Mouse (Mus musculus) erythroblast, embryonic 14.5 days (primary cell): ENCODE data around the gene 1600014C23Rik. TPM values are rescaled to one million over a fixed set of nuclear protein-coding genes. Genes with fewer than 3 reads are reported as not detected.

Experiments
- H3K27me3 ChIP-seq: 2 replicates; pipeline ENCODE4 v1.6.1; 2012; ENCODE audit warnings: inconsistent platforms; ENCODE audit not compliant: control insufficient read depth
- H3K36me3 ChIP-seq: 2 replicates; pipeline ENCODE4 v1.6.1; 2012; ENCODE audit warnings: mild to moderate bottlenecking, inconsistent platforms; ENCODE audit not compliant: control insufficient read depth
- H3K4me1 ChIP-seq: 2 replicates; pipeline ENCODE4 v1.6.1; 2012; ENCODE audit warnings: inconsistent platforms; ENCODE audit not compliant: control insufficient read depth
- H3K4me3 ChIP-seq: replicated peaks from 2 replicates; pipeline ENCODE3; 2012; ENCODE audit warnings: moderate library complexity, mild to moderate bottlenecking, inconsistent platforms
- H3K9me3 ChIP-seq: 2 replicates; pipeline ENCODE4 v1.6.1; 2012; ENCODE audit warnings: low read length, inconsistent platforms, mixed read lengths; ENCODE audit not compliant: control insufficient read depth
- GATA1 ChIP-seq: IDR thresholded peaks from 2 replicates; pipeline ENCODE4 v1.6.1; 2012; ENCODE audit warnings: low read length, inconsistent platforms, mixed read lengths
- TAL1 ChIP-seq: IDR thresholded peaks from 3 replicates; pipeline ENCODE4 v1.6.1; 2012; ENCODE audit warnings: low read length, inconsistent platforms, mixed read lengths
- polyA plus RNA-seq: library from polyadenylated mRNA; stranded (reverse); fragments of >175 nt; gene quantifications from 2 replicates; pipeline ENCODE4 v1.2.3, GENCODE M21; 2012

1600014C23Rik gene
- polyA plus RNA-seq, 1 experiment, result not detected

DNA sequence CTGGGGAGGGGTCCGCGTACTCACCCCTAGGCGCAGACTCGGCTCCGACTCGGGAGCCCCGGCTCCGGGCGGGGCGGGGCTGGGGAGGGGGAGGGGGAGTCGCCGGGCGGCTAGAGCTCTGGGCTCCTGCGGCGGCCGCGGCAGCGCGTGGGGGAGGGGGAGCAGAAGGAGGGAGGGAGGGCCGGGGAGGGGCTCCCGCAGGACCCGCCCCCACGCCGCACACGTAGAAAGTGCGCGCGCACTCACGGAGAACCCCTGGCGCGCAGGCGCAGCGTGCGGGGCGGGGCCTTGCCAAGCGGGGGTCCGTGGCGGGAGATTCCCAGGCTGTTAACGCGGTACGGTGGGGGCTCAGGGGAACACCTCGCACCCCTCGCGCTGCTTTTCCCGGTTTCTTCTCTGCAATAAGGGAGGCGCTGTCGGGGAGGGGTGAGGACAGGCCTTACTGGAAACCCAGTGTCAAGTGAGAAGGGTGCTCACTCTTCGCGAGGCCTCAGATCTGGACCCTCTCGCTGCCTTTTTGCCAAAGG, 47.5 kb downstream of the 1600014C23Rik start, which contains the start of gene Mrpl14:
TSS of gene Mrpl14 (plus strand) at position 230 of the 527 bp plus-strand sequence.
- H3K4me1 ChIP-seq, result peaks cover 48% of the 10 kb centered on the region
- H3K27me3 ChIP-seq, result peaks cover 7% of the 10 kb centered on the region
- TF ChIP-seq TAL1, result no peak
- TF ChIP-seq GATA1, result peak; percentile 20; the same call in 1 of the 2 replicates

DNA sequence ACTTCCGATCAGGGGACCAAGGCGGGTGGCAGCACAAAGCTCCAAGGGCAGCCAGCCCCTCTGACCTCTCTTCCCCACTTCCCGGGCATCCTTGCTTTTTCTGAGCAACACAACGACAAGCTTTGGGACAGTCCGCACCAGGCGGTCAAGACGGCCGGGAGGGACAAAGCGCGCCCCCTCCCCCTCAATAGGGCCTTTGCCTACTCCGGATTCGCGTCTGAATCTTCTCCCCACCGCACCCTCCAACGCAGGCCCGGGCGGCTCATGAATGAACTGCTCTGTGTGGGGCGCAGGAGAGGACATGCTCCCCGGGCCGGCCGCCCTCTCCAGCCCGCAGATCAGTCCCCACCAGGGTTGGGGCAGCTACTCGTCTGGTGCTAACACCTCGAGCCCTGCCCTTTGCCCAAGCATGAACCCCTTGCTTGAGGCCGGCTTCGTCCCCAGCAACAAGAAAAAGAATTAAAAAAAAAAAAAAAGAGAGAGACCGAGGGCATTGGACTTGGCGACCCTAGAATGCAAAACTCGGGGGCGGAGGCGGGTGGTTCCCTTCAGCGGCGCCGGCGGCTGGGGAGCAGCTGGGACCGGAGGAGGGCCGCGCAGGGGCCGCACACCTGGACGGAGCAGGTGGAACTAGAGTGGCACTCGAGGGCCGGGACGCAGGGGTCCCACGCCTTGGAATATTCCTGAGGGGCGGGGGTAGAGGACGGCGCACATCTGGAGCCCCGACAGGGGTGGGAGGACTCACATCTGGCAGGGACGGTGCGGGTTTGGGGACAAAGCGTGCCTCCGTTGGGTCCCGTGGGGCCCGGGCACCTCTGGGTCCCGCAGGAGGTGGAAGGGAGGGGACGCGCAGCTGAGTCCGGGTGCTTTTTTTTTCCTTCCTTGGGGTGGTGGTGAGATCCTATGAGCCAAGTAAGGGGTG, 48.2 kb downstream of the 1600014C23Rik start:
- Histone ChIP-seq H3K4me3 (peak overlapping the region; percentile 89), H3K9me3 (no peaks in the 10 kb centered on the region), H3K36me3 (peaks cover 10% of the 10 kb centered on the region), H3K27me3 (peaks cover 7% of the 10 kb centered on the region), H3K4me1 (peaks cover 55% of the 10 kb centered on the region)
- no peak for TF ChIP-seq TAL1
- TF ChIP-seq GATA1, result no peak

More for the DNA sequence above, 47.5 kb downstream of the 1600014C23Rik start, which contains the start of gene Mrpl14:
- H3K4me3 ChIP-seq, result peak within 1 kb of the TSS; percentile 89
- no peaks in the 10 kb centered on the region for H3K9me3 ChIP-seq
- H3K36me3 ChIP-seq, result peaks cover 10% of the 10 kb centered on the region

DNA sequence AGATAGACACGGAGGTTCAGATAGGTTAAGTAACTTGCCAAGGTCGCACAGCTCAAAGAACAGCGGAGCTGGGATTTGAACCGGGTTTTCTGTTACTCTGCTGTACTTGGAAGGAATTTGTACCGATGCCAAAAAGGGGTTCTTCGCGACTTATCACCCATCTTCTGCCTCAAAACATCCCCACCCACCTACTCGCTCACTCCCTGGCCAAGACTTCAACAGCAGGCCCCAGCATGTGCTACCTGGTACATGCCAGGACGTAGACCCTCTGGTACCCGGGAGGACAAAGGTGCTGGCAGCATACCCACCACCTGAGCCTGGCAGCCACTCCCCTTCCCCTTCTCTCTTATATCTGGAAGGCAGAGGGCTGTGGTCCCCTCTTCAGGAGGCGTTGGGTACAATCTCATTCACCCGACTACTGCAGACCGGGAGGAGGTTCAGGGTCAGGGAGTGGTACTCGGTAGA, 48.9 kb downstream of the 1600014C23Rik start:
- H3K4me1 ChIP-seq, result peaks cover 57% of the 10 kb centered on the region
- H3K36me3 ChIP-seq, result peaks cover 10% of the 10 kb centered on the region
- TF ChIP-seq TAL1 (no peak), GATA1 (no peak)
- peak overlapping the region; percentile 89 for H3K4me3 ChIP-seq
- H3K27me3 ChIP-seq, result peaks cover 7% of the 10 kb centered on the region
- no peaks in the 10 kb centered on the region for H3K9me3 ChIP-seq

Other genes with a start within 250 kb of the 1600014C23Rik start
- gene Aars2, start 227.0 kb downstream of the 1600014C23Rik start, polyA plus RNA-seq, result 1.3 and 1.7 TPM in 2 replicates
- gene Tcte1, start 210.4 kb downstream of the 1600014C23Rik start, polyA plus RNA-seq, result not detected in 2 replicates
- gene Tmem151b, start 184.2 kb downstream of the 1600014C23Rik start, polyA plus RNA-seq, result 0.01 TPM in 1 of 2 replicates, not detected in the other
- gene Nfkbie, start 178.1 kb downstream of the 1600014C23Rik start, polyA plus RNA-seq, result 0.02 and 0.06 TPM in 2 replicates
- gene Slc35b2, start 170.0 kb downstream of the 1600014C23Rik start, polyA plus RNA-seq, result 1.7 TPM in 2 replicates
- gene Hsp90ab1, start 160.6 kb downstream of the 1600014C23Rik start, polyA plus RNA-seq, result 36.9 and 62.9 TPM in 2 replicates
- gene Slc29a1, start 134.2 kb downstream of the 1600014C23Rik start, polyA plus RNA-seq, result 77.5 and 78.0 TPM in 2 replicates
- 0.44 TPM in 1 of 2 replicates, not detected in the other for gene Mymx, start 131.7 kb downstream of the 1600014C23Rik start, polyA plus RNA-seq
- gene Capn11, start 74.5 kb downstream of the 1600014C23Rik start, polyA plus RNA-seq, result 0.01 TPM in 1 of 2 replicates, not detected in the other
- gene Mrpl14, start 47.5 kb downstream of the 1600014C23Rik start, polyA plus RNA-seq, result 60.8 and 73.7 TPM in 2 replicates
- gene Tmem63b, start 46.9 kb downstream of the 1600014C23Rik start, polyA plus RNA-seq, result 1.2 and 1.7 TPM in 2 replicates